Mouse (Mus musculus) c-Kit-positive CD71-positive TER-119-positive erythroid progenitor cells, embryonic 14.5 days (primary cell): ENCODE measurements around the gene Grrp1.
"Not testable (repeated sequence)": the region's sequence is repeated elsewhere in the genome, so short reads cannot be mapped to it uniquely, and the experiment has no call there.

ENCODE experiments used
- DNase-seq: peaks from one replicate; pipeline ENCODE4 v3.0.0-alpha.2; 2013; ENCODE audit warnings: low spot score

Gene Grrp1

DNA sequence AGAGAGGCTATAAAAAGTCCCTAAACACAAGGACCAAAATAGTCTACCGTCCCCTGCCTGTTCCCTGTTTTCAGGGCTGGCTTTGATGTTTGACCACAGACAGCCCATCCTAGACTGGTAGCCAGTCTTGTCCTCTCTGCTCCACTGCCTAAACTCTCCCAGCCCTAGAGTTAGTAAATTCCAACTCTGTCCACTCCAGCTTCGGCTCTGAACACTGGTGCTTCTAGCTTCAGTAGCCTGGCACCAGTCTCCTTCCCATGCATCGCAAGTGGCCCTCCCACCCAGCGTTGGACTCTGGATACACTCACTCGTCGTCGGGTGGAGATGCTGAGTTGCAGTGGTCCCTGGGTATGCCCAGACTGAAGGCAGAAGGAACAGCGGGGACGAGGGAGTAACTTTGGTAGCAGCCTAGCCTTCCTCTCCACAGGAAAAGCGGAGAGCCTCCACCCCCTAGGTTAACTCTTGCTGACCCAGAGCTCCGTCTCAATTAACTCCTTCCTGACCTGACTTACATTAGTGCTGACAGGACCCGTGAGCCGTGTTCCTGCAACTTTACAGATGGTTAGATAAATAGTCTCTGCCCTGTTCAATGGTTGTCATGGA lies at the start of gene Grrp1:
Gene Grrp1, minus strand, starts transcription at position 385 of the 603 bp plus-strand sequence.
- DNase-seq, result no peak

DNA sequence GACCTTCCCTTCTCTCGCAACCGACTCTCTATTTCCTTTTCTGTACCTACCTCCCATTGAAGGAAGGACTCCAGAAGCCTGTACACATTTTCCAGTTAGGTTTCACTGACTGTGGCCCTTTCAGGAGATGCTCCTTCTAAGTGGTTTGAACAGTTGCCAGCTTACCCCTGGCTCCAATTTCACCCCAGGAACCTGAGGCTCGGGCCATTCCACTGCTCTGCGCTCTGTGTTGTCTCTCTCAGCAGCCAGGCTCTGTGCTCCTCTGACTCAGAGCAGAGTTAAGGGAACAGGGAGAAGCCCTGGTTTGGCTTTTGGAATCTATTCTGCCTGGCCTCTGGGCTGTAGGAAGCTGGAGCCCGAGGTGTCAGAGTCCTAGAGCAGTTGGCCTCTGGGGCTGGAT lies 48.2 kb upstream of the Grrp1 start:
- DNase-seq, result no peak

DNA sequence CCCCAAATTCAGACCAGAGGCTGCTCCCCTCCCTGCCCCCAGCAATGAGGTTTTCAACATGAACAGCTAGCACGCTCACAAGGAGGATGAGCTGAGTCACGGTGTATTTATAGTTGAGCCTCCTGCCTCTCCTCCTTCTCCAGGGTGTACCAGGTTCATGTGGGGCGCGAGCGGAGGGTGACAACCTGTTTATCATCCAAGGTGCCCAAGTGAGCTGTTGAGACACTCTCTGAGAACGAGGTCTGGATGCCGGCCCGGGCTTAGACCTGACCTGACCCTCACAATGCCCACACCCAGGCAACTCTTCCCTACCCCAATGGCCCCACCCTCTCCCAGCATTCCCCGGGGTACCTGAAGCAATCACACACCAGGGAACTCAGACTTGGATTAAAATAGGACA lies 46.4 kb upstream of the Grrp1 start:
- no peak for DNase-seq

DNA sequence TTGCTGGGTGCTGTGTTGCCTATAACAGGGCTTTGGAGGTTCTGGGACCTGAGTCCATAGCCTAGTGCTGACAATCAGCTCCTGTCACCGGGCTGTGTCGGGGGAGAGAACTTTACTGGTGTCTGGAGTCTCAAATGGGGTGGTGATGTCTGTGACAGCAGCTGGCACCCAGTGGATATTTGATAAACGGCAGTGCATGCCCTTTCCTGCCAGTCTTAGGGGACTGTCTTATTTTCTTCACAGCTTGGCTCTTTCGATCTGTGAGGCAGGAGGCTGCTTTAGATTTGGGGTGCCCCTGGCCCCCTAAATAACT lies 45.5 kb upstream of the Grrp1 start:
- no peak for DNase-seq

DNA sequence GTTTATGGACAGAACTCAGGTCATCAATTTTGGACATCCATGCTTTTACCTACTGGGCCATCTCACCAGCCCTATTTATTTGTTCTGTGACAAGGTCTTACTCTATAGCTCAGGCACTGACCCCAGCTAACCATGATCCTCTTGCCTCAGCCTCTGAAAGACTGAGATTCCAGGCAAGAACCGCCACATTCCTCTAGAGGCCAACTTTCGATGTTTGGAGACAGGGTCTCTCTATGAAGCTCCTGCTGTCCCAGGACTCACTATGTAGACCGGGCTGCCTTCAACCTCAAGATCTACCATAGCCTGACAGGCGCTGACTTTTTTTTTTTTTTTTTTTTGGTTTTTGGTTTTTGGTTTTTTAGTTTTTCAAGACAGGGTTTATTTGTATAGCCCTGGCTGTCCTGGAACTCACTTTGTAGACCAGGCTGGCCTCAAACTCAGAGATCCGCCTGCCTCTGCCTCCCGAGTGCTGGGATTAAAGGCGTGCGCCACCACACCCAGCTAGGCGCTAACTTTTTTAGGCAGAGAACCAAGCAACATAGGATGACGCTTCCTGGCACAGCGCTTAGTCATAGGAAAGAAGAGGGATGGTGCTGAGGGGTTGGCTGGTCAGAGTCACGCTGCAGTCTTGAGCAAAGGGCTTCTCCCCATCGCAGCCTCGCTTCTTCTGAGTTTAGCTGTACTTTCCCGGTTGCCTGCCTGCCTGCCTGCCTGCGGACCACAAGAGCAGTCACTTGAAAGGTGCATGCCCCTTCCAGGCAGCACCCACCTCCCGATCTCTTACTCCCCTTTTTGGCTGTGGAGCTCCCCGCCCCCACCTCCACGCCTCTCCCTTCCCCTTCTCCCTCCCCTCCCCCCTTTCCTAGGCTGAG lies 45.0 kb upstream of the Grrp1 start:
- DNase-seq, result no peak

DNA sequence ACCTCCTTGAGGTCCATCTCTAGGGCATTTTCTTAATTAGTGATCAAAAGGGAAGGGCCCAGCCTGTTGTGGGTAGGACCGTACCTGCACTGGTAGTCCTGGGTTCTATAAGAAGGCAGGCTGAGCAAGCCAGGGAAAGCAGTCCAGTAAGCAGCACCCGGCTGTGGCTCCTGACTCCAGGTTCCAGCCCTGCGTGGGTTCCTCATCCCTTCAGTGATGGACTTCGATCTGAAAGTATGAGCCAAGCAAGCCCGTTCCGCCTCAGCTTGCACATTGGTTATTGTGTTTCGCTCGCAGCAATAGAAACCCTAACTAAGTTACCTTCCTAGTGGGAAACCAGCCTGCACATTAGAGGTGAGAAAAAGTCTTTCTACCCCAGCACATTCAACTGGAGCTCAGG lies 43.5 kb upstream of the Grrp1 start:
- DNase-seq, result no peak

DNA sequence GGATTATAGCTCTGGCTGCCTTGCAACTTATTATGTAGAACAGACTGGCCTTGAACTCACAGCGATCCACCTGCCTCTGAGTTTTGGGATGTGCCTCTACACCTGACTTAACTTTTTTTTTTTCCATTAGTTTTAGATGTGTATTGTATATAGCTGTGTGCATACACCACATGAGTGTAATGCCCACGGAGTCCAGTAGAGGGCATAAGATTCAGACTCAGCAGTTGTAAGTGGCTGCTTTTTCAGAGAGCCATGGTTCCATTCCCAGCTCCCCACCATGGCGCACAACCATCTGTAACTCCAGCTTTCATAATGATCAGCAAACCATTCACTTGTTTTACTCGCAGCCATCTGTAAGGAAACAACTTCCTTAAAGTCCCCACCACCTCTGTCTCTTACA lies 42.6 kb upstream of the Grrp1 start:
- no peak for DNase-seq

DNA sequence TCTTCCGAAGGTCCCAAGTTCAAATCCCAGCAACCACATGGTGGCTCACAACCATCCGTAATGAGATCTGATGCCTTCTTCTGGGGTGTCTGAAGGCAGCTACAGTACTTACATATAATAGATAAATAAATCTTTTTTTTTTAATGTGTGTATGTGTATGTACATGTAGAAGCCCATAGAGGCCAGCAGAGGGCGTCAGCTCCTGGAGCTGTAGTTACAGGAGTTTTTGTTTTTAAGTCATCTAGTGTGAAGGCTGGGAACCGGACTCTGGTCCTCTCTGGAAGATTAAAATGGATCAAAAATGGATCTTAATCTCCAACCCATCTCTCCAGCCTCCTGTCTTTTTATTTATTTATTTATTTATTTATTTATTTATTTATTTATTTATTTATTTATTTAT lies 42.2 kb upstream of the Grrp1 start:
- not testable (repeated sequence) for DNase-seq

DNA sequence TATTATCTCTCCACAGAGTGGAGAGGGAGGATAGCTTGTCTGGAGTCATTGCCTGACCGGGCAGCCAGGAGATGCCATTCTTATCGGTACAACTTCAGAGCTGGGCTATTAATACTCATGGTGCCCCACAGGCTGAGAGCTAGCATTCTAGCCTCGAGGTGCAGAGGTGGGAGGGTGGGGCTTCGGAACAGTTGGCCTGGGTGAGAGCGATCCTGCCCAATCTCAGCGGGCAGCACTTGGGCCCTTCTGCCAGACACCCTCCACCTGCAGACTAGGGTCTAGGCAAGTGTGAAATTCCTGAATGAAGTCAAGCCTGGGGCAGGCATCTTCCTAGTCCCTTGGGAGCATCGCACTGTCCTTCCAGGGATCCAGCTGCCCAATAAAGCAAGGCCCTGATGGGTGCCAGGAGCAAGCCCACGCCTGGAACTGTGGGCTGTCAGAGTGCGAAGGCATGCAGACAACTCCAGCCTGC lies 39.8 kb upstream of the Grrp1 start:
- DNase-seq, result no peak

DNA sequence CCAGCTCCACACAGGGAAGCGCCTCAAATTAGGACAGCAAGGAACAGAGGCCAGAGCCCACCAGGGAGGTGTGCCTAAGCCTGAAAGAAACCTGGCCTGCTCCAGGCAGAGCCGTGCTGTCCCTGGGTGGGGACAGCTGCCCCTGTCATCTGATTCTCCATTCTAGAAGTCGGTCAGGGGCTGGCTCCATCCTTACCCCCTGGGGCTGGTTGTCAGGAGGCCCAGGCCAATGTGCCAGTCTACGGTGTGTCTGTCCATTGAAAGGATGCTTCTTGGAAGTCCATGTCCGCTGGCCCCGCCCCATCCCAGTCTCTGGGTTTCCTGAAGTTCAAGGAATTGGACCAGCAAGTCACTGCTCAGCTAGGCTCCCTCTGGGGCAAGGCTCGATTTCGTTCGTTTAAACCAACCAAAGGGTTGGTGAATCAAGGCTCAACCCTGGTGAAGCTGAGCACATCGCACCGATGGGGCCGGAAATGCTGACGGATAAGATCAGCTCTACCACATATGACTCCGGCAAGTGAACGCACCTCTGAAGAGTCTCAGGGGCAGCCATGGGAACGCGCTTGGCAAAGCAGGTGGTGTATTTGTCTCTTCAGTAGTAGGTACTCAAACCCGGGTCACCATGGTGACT lies 39.3 kb upstream of the Grrp1 start:
- no peak for DNase-seq

DNA sequence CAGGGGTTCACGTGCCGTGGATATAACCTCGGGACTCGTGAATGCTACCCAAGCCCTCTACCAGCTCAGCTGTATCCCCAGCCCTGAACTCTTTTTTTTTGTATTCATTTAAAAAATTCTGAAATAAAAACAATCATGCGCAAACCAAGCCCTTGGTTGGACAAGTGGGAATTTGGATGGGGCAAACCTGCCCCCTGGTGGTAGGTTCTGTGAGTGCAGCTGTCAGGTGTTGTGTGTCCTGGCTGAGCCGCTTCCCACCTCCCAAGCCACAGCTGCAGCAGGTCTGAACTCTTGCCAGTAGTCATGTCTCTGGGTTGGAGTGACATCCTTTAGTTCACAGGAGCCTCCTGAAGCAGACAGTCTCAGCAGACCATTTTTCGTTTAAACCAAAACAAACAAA lies 38.2 kb upstream of the Grrp1 start:
- DNase-seq, result peak; percentile 79

DNA sequence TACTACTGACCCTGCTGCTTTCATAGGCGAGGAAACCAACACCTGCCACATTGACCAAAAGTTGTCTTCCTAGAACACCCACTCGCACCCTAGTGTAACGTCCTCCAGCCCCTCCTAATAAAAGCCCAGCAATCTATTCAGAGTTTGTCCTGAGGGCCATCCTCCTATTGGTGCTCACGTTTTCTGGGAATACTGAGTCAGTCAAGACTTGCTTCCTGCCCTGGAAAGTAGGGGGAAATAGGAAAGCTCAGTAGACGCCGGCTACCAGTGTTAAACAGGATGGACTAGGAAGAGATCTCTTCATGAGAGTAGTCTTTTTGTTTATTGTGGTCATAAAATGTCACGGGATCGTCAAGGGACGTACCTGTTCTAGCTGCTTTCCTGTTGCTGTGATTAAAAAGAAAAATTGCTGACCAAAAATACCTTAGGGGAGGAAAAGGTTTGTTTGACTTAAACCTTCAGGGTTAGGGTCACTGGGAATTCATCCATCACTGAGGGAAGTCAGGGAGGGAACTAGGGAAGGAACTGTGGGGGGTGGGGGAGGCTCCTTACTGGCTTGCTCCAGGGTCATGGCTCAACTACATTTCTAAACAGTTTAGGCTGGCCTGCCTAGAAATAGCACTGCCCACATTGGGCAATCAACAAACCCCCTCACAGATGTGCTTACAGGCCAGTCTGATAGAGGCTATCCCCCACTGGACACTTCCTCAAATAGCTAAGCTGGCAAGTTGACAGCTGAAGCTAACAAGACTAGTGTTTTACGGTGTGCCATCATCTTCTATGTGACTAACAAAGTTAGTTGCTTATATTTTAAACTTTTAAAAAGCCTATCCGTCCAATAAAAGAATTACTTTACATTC lies 34.7 kb upstream of the Grrp1 start:
- no peak for DNase-seq

DNA sequence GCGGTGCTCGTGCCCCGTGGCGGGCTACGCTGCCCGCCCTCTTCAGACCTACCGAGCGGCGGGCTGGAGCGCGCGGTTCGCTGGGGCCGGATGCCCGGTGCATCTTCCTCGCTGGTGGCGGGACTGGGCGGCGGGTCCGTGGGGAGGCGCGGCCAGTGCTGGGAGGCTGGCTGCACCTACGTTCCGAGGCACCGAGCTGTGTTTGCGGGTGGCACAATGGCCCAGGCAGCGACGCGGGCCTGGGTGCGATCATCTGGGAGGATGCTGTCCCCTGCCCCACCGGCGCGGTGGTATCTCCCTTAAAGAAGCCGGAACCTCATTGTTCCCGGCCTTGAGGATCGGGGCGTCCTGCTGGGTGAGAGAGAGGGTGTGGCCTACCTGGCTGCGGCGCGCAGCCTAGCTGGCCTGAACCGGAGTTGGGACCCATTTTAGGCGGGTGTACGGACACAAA lies 33.7 kb upstream of the Grrp1 start, which contains the start of gene Pdik1l:
Gene Pdik1l, minus strand, starts transcription at position 321 of the 451 bp plus-strand sequence.
- peak; percentile 76 for DNase-seq

DNA sequence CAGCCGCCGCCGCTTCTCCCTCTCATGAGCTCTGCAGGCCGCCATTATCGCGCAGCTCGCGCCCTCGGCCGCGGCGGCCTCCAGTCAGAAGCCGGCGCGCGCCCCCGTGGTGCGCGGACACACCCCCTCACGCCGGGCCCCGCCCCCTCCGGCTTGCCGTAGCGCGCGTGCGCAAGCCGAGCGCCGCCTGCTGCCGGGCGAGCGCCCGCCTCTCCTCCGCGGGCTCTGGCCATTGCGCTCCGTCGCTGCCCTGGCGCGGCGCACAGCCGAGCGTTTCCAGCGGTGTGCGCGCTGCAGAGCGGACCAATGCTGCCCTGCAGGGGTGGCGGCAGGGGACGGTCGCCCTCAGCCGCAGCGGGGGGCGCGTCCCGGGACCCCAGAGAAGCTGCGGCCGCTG lies 33.3 kb upstream of the Grrp1 start:
- peak; percentile 85 for DNase-seq

DNA sequence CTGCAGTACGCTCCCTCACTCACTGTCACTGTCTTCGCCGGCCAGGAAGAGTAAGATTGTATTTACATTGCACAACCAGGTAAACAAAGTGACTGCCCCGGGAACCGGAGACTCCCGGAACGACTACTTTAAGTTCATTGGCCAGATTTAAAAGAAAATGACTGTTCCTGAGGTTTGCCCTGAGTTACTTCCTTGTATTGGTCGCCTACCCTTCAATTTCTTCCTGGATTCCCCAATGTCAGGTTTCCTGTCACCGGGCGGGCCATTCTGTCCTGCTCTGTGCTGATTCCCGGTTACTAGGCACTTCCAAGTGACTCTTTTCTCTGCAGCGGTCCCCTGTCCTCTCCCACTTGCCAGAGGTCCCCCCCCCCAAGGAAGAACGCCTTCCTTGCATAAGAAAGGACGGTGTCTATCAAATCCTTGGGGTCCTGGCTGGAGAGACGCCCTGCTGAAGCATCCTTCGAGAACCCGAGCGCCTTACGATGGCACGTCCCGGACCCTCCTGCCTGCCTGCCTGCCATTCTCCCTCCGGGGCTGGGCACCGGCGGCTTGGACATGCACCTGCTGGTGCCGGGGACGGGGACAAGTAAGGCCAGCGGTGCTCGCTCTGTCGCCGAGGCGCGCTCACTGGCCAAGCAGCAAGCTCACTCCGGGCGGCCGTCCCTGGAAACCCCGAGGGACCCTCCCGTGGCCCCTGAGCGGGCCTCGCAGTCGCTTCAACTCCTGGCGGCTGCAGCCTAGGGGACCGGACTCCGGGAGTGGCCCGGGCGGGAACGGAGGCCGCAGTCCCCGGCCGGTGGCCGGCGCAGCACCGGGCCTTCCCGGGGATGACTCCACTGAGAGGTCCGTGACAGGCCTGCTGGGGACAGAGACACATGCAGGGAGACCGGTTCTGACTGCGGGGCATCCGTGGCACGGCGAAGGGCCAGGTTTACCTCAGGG lies 32.6 kb upstream of the Grrp1 start:
- DNase-seq, result peak; percentile 29

DNA sequence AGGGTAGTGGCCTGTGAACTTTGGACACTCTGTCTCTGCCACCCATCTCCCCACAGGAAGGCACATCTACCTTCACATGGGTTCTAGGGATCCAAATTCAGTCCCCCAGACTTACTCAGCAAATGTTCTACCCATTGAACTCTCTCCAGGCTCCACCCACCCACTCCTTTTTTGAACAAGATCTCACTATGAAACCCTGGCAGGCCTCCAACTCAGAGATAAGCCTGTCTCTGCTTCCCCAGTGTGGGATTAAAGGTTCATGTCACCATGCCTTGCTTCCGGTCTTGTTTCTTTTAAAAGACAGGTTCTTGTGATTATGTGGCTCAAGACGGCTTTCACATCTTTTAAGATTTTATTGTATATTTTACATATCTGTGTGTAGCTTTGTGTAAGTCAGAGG lies 31.0 kb upstream of the Grrp1 start:
- DNase-seq, result peak; percentile 84

DNA sequence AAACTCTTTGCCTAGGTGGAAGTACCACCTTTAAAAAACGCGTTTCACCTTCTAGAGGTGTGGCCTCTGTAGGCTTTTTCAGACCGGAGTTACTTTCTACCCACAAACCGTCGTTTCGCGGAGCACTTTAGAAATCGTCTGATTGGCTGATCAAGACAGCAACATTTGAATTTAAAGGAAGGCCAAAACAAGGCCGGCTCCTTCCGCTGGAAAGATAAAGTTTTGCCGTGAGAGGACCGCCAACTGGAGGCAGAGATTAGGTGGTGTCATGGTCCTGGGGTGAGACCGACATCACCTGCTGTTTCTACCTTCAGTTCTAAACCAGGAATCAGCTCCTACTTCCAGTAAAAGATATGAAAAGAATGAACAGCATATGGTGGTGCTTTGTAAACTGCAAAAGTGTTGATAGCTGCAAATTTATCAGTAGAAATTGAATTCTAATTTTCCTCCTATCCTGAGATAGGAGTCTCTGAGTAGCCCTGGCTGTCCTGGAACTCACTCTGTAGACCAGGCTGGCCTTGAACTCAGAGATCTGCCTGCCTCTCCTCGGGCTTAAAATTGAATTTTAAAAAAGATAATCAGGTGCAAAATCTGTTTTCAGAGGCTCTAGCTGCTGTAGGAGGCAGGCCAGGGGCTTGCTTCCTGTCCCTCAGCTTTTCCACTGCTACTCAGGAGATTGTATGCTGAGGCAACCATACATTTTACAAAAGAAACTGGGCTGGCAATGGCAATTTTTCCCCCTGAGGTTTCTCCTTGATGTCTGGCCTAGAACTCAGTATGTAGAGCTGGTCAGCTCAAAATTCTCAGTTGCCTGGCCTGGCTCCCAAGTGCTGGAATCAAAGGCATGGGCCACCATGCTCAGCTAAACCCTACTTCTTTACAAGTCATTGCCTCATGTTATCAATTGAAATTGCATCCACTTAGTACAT lies 19.8 kb upstream of the Grrp1 start:
- peak; percentile 86 for DNase-seq

DNA sequence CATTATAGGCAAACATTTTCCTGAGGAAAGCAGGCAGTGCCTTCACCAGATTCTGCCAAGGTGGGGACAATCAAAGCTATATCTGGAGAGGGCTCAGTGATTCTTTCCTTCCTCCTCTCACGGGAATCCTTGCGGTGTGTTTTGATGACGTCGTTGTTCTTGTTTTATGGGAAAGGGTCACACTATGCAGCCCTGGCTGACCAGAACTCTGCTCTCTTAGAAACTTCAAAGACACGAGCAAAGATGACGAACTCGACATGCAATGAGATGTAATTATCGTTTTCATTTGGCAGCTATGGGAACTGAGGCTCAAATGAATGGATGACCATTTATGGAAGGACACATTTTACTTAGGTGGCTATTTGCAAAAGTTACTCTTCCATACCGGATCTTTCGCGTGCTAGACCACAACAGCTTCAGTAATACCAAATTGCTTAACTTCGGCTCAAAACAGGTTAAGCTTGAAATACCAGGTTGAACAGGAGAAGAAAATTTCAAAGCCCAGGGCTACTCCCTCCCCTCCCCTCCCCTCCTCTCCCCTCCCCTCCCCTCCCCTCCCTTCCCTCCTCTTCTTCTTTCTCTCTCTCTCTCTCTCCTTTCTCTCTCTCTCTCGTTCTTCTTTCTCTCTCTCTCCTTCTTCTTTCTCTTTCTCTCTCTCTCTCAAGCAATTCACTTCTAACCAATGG lies 19.0 kb upstream of the Grrp1 start:
- DNase-seq, result no peak

DNA sequence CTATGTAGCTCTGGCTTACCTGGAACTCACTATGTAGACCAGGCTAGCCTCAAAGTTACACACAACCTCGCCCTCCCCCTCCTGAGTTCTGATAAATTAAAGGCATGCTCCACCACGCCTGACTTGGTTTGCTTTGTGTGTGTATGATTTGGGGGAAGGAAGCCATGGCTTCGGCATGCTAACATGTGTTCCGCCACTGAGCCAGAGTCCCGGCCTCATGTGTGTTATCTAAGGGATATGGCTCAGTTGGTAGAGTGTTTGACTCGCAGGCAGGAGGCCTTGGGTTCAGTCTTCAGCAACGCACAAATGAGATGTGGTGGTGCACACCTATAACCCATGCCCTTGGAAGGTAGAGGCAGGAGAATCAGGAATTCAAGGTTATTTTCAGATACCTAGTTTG lies 18.1 kb upstream of the Grrp1 start:
- DNase-seq, result no peak
